Mouse (Mus musculus) frontal cortex, postnatal 25 days (tissue): ENCODE results near the gene Sdk1.

Experiments
- DNase-seq, 2 experiments: peaks; one replicate each; pipeline ENCODE4 v3.0.0; 2022; ENCODE audit warnings: low spot score in 2 of 2

Sdk1 gene

GRCm38 (mm10) chr5:142000247-142000646 lies 759.0 kb downstream of the Sdk1 start:
- no peak for DNase-seq

- DNase-seq: no peak
Measured at GRCm38 (mm10) chr5:142001131-142001530, 759.8 kb downstream of the Sdk1 start.

GRCm38 (mm10) chr5:142001973-142002372 lies 760.7 kb downstream of the Sdk1 start:
- no peak for DNase-seq

GRCm38 (mm10) chr5:142010189-142010588 lies 768.9 kb downstream of the Sdk1 start:
- no peak for DNase-seq

DNA sequence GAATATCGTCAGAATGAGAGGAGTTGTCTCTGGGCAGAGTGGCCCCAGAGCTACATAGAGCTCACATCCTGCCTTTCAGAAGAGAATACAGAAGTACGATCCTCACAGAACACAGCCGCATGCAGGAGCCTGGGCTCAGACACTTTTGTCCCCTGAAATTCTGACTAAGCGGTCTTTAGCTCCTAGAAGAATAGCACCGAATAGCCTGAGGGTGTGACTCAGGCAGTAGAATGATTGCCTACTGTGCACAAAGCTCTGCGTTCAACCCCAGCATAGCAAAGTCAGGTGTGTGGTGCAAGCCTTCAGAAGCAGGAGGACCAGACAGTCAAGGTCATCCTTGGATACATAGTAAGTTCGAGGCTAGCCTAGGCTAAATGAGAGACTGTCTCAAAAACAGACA lies 775.7 kb downstream of the Sdk1 start:
- DNase-seq: no peak

DNA sequence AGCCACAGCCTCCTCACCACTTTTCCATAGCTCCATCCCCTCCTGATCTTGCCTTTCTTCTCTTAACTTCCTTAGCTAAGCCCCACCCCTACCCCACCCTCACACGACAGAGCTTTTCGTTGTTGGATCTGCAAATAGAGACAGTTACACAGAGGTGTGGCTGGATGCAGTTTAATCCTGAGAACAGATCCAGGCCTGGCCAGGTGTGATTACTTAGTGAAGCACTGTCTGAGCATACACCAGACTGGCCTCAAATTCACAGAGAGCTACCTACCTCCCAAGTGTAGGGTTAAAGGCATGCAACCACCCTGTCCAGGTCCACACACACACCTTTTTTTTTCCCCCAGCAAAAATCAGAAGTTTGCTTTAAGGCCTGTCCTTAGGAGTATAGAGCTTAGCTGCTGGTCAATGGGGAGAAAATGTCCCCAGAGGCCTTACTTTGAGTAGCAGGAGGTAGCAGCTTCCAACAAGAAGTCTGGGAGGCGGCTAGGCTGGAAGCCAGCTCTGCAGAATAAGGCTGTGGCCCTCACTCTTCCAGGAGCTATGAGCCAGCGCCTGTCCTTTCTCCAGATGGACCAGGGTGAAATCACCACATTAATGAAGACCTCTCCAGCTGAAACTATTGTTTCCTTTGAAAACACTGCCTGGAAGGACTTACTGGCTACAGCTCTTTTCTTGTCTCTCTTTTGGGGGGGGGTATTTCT lies 781.7 kb downstream of the Sdk1 start:
- DNase-seq: no peak

DNA sequence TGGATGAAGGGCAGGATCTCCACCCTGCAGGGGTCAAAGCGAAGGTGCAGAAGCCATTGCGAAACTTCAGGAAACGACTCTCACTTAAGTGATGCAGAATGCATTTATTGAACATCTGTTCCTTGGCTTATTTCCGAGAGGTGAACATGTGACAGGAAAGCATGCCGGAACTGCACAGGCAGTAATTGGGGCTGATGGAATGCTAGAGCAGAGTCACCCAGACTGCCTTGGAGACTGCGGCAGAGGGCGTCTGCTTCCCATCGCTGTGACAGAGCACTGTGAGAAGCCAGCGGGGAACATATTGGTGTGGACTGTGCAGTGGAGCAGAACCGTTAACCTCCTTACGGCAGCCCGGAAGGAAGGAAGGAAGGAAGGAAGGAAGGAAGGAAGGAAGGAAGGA lies 783.2 kb downstream of the Sdk1 start:
- no peak for DNase-seq

GRCm38 (mm10) chr5:142036536-142036935 lies 795.2 kb downstream of the Sdk1 start:
- DNase-seq: no peak

DNA sequence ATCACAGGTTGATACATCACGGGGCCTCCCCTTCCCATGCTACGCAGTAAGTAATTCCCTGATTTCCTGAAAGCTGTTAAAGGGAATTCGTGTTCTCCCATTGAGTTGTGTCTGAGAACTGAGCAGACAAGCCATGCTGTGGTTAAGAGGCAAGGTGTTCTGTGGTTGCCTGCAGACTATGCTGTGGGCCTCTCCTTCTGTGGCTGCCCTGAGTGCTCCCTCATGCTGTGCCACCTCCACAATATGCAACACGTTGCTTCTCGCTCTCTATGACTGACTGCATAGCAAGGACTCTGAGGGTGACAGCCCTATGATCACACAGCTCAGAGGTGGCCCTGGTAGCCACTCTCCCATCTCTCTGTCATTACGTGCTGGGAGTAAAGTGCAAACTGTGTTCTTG lies 797.9 kb downstream of the Sdk1 start:
- no peak for DNase-seq

- DNase-seq: no peak
Measured at GRCm38 (mm10) chr5:142039891-142040530, 798.7 kb downstream of the Sdk1 start.

DNA sequence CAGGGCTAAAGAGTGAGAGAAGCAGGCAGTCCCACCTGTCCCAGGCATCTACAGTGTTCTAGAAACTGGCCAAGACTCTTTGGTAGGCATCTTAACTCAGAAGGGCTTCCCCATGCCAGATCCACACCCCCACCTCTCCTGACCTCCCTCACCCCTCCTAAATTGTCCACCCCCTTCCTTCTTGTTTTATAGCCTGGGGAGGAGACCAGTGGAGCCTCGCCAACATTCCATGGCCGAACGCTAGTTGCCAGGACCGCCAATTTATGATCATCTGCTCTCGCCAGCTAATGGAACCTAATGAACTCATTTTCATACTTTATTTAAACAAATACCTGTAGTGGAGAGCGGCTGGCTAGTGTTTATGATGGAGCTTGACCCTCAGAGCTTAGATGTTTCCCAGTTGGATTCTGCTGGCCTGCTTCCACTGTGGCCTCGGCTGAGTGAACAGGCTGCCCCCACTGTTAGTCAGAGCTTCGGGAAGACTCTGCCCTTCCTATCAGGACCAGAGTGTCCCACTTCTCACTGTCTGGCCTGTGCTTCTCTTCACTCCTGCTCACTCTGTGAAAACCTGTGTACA lies 800.0 kb downstream of the Sdk1 start:
- no peak for DNase-seq

GRCm38 (mm10) chr5:142061781-142062180 lies 820.5 kb downstream of the Sdk1 start:
- DNase-seq: no peak

- DNase-seq: no peak
Measured at GRCm38 (mm10) chr5:142071322-142071721, 830.0 kb downstream of the Sdk1 start.

GRCm38 (mm10) chr5:142073901-142074300 lies 832.6 kb downstream of the Sdk1 start:
- DNase-seq: no peak

- DNase-seq: peak; percentile 14 to 17
Measured at GRCm38 (mm10) chr5:142074561-142075500, 833.5 kb downstream of the Sdk1 start.

DNA sequence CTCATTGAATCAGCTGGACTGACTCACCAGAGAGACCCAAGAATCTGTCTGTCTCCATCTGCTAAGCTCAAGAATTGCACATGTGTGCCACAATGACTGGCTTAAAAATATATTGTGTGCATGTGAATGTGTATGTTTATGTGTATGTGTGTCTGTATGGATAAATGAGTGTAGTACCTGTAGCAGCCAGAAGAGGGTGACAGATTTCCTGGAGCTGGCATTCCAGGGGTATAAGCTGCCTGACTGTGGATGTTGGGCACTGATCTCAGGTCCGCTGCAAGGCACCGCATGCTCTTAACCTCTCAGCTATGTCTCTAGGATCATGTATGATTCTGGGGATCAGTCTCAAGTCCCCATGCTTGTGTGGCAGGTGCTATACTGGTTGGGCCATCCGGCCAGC lies 839.4 kb downstream of the Sdk1 start:
- DNase-seq: no peak

GRCm38 (mm10) chr5:142081076-142081475 lies 839.8 kb downstream of the Sdk1 start:
- DNase-seq: no peak

- no peak for DNase-seq
Measured at GRCm38 (mm10) chr5:142096377-142096841, 855.1 kb downstream of the Sdk1 start.

DNA sequence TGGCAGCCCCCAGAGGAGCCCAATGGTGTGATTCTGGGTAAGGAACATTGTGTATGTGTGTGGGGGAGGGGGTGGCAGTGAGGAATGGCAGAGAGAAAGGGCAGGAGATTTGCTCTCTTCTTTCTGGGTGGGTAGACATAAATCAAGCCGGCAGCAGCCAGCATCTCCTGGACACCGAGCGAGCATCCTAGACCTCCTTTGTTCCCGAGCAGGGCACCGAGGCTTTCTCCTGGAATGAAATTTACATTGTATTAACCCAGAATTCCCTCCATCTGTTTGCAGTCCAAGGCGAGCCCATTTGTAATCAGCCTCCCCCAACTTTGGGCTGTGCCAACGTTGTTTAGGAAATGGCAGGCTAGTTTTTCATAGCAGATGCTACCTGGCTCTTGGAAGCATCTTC lies 858.9 kb downstream of the Sdk1 start:
- DNase-seq: no peak

- DNase-seq: no peak
Measured at GRCm38 (mm10) chr5:142107434-142107833, 866.1 kb downstream of the Sdk1 start.

GRCm38 (mm10) chr5:142111989-142112388 lies 870.7 kb downstream of the Sdk1 start:
- DNase-seq: no peak
